Mouse (Mus musculus): ENCODE measurements around the gene Riok1. TPM values are rescaled to one million over a fixed set of nuclear protein-coding genes. Genes with fewer than 3 reads are reported as not detected.

The Riok1 gene
- polyA plus RNA-seq, 1 experiment from 2014 or later: 58.2 TPM

DNA sequence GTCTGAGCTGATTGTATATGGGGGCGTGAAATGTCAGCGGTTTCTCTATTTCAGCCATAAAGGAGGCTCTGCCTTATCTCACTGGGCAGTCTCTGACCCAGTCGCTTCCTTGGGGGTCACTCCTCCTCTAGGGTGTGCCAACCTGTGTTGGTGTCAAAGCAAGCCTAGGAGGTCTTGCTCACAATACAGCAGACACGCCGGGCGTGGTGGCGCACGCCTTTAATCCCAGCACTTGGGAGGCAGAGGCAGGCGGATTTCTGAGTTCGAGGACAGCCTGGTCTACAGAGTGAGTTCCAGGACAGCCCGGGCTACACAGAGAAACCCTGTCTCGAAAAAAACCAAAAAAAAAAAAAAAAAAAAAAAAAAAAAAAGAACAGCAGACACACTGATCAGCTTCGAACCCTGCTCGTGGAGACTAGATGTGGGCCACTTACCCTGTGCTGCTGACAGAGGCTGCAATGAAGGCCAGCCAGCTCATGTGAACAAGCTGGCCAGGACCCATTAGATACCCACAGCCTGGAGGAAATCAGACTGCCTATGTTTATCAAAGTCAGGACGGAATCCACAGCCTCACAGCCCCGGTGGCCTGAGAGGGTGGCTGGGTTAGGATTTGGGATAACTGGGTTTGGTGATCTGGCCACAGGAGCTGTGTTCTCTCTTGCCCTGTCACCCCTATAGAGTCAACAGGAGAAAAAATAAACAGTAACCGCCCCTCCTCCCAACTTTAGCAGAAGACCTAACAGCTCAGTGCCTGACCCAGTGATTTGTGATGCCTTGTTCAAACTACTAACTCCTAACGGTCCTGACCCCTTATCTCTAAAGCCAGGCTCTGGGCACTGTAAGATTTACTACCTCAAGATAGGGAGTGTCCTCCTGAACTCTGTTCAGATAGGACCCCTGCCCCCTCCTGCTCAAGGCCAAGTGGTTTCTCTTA lies 36.8 kb downstream of the Riok1 start:
- Histone ChIP-seq H3K27ac (no peak overlapping the region), H3K9ac (no peak overlapping the region), H3K36me3 (ENCODE audit: poor library complexity, severe bottlenecking) (no peaks in the 10 kb centered on the region), H3K27me3 (no peaks in the 10 kb centered on the region), H3K4me1 (no peaks in the 10 kb centered on the region), H3K4me3 (no peak overlapping the region), H3K9me3 (replicated peaks) (no peaks in the 10 kb centered on the region), H3K4me2 (no peak overlapping the region)
- ATAC-seq: no peak
- WGBS: 92% methylated on average over 18 of the region's 18 CpGs

DNA sequence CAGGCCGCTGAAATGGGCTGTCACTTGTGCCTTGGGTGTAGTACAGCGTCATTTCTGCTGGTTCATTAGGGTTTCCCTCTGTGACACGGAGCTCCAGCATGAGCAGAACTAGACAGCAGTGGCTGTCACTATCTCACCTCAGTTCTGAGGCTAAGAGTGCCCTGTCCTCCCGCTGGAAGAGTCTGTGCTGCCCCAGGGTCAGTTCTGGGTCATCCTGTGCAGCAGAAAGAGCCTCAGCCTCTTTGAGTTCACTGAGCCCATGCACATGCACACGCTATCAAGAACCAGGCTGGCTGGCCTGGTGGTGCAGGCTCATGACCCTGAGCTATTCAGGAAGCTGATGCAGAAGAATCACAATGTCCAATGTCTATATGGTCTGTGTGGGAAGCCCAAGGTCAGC lies 37.6 kb downstream of the Riok1 start:
- no peak overlapping the region for H3K4me2 ChIP-seq
- no peaks in the 10 kb centered on the region for H3K27me3 ChIP-seq
- no peak overlapping the region for H3K4me3 ChIP-seq
- no peaks in the 10 kb centered on the region for H3K9me3 ChIP-seq (replicated peaks)
- no peak overlapping the region for H3K27ac ChIP-seq
- ATAC-seq: no peak
- no peaks in the 10 kb centered on the region for H3K36me3 ChIP-seq (ENCODE audit: poor library complexity, severe bottlenecking)
- 67% methylated on average over 5 of the region's 5 CpGs for whole genome bisulfite sequencing
- no peaks in the 10 kb centered on the region for H3K4me1 ChIP-seq
- H3K9ac ChIP-seq: no peak overlapping the region

DNA sequence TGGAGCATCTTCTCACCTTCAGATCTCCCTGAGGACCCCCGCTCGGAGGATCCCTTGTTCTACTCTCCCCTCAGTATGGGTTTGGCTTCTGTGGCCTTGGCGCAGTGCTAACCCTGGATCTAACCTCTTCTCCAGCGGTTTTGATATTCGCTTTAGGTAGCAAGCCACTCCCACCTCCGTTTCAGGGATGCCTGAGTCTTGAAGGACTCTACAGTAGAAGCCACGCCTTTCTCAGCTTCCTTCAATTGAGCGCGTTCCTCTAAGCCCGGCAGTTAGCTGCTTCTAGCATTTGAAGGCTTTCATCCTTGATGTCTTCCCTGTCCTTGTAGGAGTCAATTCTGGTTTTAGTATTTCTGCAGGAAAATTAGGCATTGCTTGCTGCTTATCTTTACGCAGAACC lies 40.3 kb downstream of the Riok1 start:
- 22% methylated on average over 11 of the region's 11 CpGs for WGBS
- H3K36me3 ChIP-seq (ENCODE audit: poor library complexity, severe bottlenecking): no peaks in the 10 kb centered on the region
- no peaks in the 10 kb centered on the region for H3K4me1 ChIP-seq
- H3K27me3 ChIP-seq: no peaks in the 10 kb centered on the region
- no peak overlapping the region for H3K9ac ChIP-seq
- H3K27ac ChIP-seq: no peak overlapping the region
- no peak overlapping the region for H3K4me2 ChIP-seq
- no peak for ATAC-seq
- no peak overlapping the region for H3K4me3 ChIP-seq
- H3K9me3 ChIP-seq (replicated peaks): no peaks in the 10 kb centered on the region

DNA sequence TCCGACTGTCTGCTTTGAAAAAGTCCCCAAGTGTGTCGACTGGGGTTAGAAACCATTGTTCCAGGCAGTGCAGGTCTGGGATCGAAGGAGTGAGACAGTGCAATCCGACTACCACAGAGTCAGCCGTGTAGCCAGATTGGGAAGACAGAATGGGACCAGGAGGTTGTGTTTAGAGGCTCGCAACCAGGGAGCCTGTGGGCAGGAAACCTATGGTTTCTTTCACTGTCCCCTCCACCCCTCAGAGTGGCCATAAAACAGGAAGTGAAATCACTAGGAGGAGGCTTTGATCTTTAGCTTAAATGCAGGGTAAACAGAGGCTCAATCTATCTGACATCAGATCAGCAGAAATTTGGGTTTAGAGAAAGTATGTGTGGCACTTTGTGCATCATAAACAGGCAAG lies 42.0 kb downstream of the Riok1 start:
- Histone ChIP-seq H3K4me3 (no peak overlapping the region), H3K9ac (no peak overlapping the region), H3K4me1 (no peaks in the 10 kb centered on the region), H3K4me2 (no peak overlapping the region), H3K27ac (no peak overlapping the region), H3K27me3 (no peaks in the 10 kb centered on the region), H3K9me3 (replicated peaks) (no peaks in the 10 kb centered on the region), H3K36me3 (ENCODE audit: poor library complexity, severe bottlenecking) (no peaks in the 10 kb centered on the region)
- WGBS: 51% methylated on average over 6 of the region's 6 CpGs
- ATAC-seq: no peak

DNA sequence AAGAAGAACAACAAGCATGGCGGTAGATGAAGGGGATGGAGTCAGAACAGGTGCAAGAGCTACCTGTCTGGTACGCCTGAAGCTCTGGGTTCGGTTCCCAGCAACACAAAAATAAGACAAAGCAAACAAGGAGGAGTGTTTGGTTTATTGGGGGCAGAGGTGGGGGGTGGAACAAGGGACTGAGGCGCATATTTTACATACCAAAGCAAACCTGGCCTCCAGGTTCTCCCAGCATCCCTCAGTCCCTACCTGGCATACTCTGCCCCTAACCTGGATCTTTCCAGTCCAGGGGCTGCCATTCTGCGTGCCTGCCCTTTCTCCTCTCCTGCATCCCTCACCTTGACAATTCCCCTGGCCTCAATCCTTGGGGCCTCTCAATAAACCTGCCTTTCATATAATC lies 42.6 kb downstream of the Riok1 start:
- no peak overlapping the region for H3K4me3 ChIP-seq
- 82% methylated on average over 5 of the region's 5 CpGs for WGBS
- no peaks in the 10 kb centered on the region for H3K27me3 ChIP-seq
- H3K27ac ChIP-seq: no peak overlapping the region
- no peak overlapping the region for H3K9ac ChIP-seq
- H3K36me3 ChIP-seq (ENCODE audit: poor library complexity, severe bottlenecking): no peaks in the 10 kb centered on the region
- H3K4me2 ChIP-seq: no peak overlapping the region
- no peaks in the 10 kb centered on the region for H3K9me3 ChIP-seq (replicated peaks)
- no peaks in the 10 kb centered on the region for H3K4me1 ChIP-seq
- no peak for ATAC-seq

DNA sequence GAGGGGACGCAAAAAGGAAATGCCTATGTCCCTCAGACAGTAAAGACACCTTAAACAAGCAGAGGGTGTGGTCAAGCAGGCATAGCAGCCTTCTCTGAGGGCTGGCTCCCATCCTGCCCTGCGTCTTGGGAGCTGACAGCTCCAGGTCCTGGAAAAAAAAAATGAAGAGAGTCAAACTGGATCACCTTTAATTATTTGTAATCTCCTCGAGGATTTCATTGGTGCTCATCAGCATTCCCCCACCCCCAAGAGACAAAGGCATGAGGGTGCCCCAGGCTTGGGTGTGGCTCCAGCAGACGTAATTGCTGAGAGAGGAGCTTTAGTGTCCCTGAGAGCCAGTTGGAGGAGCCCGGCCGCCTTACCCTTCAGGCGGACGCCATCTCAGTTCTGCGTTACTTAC lies 43.2 kb downstream of the Riok1 start:
- ATAC-seq: no peak
- H3K36me3 ChIP-seq (ENCODE audit: poor library complexity, severe bottlenecking): no peaks in the 10 kb centered on the region
- H3K27ac ChIP-seq: no peak overlapping the region
- H3K4me2 ChIP-seq: no peak overlapping the region
- H3K4me1 ChIP-seq: no peaks in the 10 kb centered on the region
- H3K9ac ChIP-seq: no peak overlapping the region
- no peak overlapping the region for H3K4me3 ChIP-seq
- no peaks in the 10 kb centered on the region for H3K9me3 ChIP-seq (replicated peaks)
- H3K27me3 ChIP-seq: no peaks in the 10 kb centered on the region
- WGBS: 57% methylated on average over 9 of the region's 9 CpGs

DNA sequence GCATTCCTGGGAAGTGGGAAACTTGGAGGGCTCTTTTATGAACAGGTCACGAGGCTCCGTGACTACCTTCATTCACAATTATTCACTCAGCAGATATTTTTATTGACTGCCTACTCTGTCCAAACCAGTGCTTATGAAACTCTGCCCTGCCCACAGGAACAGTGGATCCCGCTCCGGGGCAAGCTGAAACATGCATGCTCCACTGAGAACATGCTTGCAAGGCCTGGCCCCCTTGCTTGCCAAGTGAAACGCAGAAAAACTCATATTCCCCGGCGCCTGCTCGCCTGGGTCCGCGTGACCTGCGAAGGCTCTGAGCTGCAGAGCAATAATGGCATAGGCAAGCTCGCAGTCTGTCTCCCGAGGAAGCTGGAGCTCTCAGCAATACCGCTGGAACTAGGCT lies 43.9 kb downstream of the Riok1 start:
- H3K4me3 ChIP-seq: no peak overlapping the region
- no peak for ATAC-seq
- WGBS: 85% methylated on average over 14 of the region's 14 CpGs
- H3K27ac ChIP-seq: no peak overlapping the region
- no peaks in the 10 kb centered on the region for H3K27me3 ChIP-seq
- H3K4me2 ChIP-seq: no peak overlapping the region
- H3K4me1 ChIP-seq: no peaks in the 10 kb centered on the region
- no peaks in the 10 kb centered on the region for H3K36me3 ChIP-seq (ENCODE audit: poor library complexity, severe bottlenecking)
- no peak overlapping the region for H3K9ac ChIP-seq
- no peaks in the 10 kb centered on the region for H3K9me3 ChIP-seq (replicated peaks)

DNA sequence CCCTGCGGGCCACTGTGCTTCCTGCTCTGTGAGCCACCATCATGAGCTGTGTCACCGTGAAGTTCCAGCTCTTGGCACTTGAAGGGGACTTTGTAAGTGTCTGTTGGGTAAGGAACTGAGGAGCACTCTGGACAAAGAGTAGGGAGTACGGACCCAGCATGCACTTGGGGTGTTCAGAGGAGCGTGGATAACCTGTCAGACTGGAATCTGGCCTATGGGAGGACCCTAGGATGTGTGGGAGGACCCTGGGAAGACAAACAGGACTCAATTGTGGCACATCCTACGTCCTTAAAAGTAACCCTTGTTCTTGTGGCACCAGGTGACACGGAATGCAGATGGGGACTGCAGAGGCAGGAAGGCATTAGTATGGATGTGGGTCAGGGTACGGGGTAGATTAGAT lies 44.4 kb downstream of the Riok1 start:
- Histone ChIP-seq H3K4me1 (no peaks in the 10 kb centered on the region), H3K36me3 (ENCODE audit: poor library complexity, severe bottlenecking) (no peaks in the 10 kb centered on the region), H3K9me3 (replicated peaks) (no peaks in the 10 kb centered on the region), H3K27me3 (no peaks in the 10 kb centered on the region), H3K4me2 (no peak overlapping the region), H3K9ac (no peak overlapping the region), H3K27ac (no peak overlapping the region), H3K4me3 (no peak overlapping the region)
- WGBS: 76% methylated on average over 7 of the region's 7 CpGs
- no peak for ATAC-seq

DNA sequence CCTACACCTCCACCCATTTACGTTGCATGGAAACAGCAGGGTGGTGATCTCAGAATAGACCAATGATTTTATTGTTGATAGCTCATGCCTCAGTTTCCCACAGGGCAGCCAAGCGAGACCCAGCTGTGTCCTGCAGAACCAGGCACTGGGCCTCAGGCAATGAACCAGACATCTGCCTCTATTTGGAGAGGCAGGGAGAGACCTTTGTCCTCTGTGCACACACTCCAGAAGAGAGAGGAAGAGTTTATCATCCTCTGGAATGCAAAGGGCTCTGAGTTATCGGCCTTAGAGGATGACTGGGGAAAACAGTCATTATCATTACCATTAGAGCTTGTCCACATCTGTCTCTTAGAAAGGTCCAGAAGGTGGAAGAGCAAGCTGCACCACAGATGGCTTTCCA lies 49.9 kb downstream of the Riok1 start:
- no peaks in the 10 kb centered on the region for H3K27me3 ChIP-seq
- no peaks in the 10 kb centered on the region for H3K9me3 ChIP-seq (replicated peaks)
- WGBS: 79% methylated on average over 3 of the region's 3 CpGs
- H3K4me1 ChIP-seq: no peaks in the 10 kb centered on the region
- H3K27ac ChIP-seq: no peak overlapping the region
- no peaks in the 10 kb centered on the region for H3K36me3 ChIP-seq (ENCODE audit: poor library complexity, severe bottlenecking)
- H3K9ac ChIP-seq: no peak overlapping the region
- no peak overlapping the region for H3K4me3 ChIP-seq
- H3K4me2 ChIP-seq: no peak overlapping the region
- no peak for ATAC-seq

DNA sequence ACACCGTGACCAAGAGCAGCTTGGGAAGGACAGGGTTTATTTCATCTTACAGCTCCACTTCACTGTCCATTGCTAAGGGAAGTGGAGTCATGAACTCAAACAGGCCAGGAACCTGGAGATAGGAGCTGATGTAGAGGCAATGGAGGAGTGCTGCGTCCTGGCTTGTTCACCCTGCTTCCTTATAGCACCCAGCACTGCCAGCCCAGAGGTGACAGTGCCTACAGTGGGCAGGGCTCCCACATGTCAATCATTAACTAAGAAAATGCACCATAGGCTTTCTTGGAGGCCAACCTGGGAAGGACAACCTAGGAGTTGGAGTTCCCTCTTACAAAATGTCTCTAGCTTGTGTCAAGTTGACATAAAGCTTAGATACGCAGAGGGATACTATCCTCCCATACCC lies 51.2 kb downstream of the Riok1 start:
- no peak for ATAC-seq
- 89% methylated on average over 3 of the region's 3 CpGs for WGBS

DNA sequence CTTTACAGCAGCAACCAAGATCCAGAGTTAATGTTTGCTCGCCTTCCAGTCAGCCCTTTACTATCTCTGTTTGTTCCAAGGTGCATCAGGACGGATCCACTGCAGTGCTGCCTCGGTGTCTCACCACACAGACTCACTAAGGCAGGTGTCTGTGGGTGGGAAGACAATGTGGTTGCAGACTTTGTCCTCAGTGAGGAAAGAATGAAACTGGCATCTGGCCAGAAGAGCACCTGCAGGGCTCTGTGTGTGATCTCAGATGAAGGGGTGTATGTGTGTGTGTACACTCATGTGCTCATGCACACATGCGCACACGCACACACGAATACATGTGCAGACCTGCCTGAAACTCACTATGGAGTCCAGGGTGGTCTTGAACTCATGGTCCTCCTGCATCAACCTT lies 52.7 kb downstream of the Riok1 start:
- no peaks in the 10 kb centered on the region for H3K36me3 ChIP-seq (ENCODE audit: poor library complexity, severe bottlenecking)
- no peaks in the 10 kb centered on the region for H3K9me3 ChIP-seq (replicated peaks)
- H3K9ac ChIP-seq: no peak overlapping the region
- no peaks in the 10 kb centered on the region for H3K27me3 ChIP-seq
- WGBS: 94% methylated on average over 6 of the region's 6 CpGs
- H3K4me3 ChIP-seq: no peak overlapping the region
- H3K4me1 ChIP-seq: no peaks in the 10 kb centered on the region
- no peak overlapping the region for H3K4me2 ChIP-seq
- no peak for ATAC-seq
- H3K27ac ChIP-seq: no peak overlapping the region

More for the DNA sequence above, 51.2 kb downstream of the Riok1 start:
- H3K4me1 ChIP-seq: no peaks in the 10 kb centered on the region
- H3K27ac ChIP-seq: no peak overlapping the region
- no peak overlapping the region for H3K4me2 ChIP-seq
- H3K9ac ChIP-seq: no peak overlapping the region
- no peaks in the 10 kb centered on the region for H3K27me3 ChIP-seq
- no peaks in the 10 kb centered on the region for H3K9me3 ChIP-seq (replicated peaks)
- no peak overlapping the region for H3K4me3 ChIP-seq
- no peaks in the 10 kb centered on the region for H3K36me3 ChIP-seq (ENCODE audit: poor library complexity, severe bottlenecking)

DNA sequence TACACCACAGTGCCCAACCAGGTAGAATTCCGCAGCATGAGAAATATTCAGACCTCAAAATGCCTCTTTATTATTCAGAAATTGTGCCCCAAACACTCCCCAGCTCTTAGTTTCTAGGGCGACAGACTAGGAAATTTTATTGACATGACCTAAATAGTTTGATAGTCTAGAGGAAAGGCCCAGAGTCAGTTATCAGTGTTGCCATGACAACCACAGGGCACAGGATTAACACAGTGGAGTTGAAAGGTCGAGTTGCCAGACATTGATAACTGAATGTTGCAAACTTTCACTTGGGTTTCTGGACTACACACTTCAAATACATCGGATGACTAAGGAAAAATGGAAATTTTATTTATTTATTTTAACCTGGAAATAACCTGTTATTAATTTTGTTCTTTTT lies 53.1 kb downstream of the Riok1 start:
- Histone ChIP-seq H3K4me2 (no peak overlapping the region), H3K27ac (no peak overlapping the region), H3K4me1 (no peaks in the 10 kb centered on the region), H3K4me3 (no peak overlapping the region), H3K36me3 (ENCODE audit: poor library complexity, severe bottlenecking) (no peaks in the 10 kb centered on the region), H3K9ac (no peak overlapping the region), H3K27me3 (no peaks in the 10 kb centered on the region), H3K9me3 (replicated peaks) (no peaks in the 10 kb centered on the region)
- WGBS: 71% methylated on average over 4 of the region's 4 CpGs
- no peak for ATAC-seq

DNA sequence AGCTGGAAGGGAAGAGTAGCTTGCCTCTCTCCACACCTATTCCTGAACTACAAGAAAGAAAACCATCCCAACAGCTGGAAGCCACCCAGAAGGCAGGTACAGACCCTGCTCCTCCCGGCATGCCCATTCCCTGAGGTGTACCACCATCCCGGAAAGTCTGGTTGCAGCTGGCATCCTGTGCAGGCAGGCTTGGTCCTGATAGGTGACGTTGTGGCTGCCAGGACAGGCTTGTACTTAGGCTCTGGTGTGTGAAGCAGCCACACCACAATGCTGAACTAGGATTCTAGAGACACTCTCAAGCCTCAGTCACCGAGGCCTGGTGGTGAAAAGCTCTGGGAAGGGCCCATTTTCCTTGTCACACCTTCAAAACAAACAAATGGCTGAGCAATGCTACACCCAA lies 59.4 kb downstream of the Riok1 start:
- Histone ChIP-seq H3K27me3 (no peaks in the 10 kb centered on the region), H3K36me3 (ENCODE audit: poor library complexity, severe bottlenecking) (no peaks in the 10 kb centered on the region), H3K9me3 (replicated peaks) (no peaks in the 10 kb centered on the region), H3K4me1 (no peaks in the 10 kb centered on the region), H3K4me2 (no peak overlapping the region), H3K4me3 (no peak overlapping the region), H3K9ac (no peak overlapping the region), H3K27ac (no peak overlapping the region)
- no peak for ATAC-seq
- 76% methylated on average over 4 of the region's 4 CpGs for WGBS
